Mouse (Mus musculus): Measurements from ENCODE around the gene Tcirg1.
A peak's percentile ranks its signal among the peaks of the same experiment; 100 is the strongest.

Tcirg1 gene

DNA sequence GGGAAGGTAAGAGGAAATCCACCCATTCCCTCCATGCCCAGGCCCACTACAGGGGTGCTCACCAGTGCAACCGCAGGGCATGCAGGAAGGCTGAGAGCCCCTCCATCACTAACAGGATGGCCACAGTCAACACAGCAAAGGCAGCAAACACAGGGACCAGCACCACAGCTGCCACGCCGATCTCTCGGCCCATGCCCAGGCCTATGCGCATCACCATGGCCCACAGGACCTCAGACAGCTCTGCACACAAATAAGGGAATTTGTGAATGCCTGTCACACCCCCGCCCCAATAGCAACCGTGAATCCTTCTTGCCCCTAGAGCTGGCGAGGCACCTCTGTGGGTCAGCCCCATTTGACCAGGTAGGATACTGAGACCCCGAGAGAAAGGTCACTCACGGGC lies 10.7 kb downstream of the Tcirg1 start:
- no peak for DNase-seq

DNA sequence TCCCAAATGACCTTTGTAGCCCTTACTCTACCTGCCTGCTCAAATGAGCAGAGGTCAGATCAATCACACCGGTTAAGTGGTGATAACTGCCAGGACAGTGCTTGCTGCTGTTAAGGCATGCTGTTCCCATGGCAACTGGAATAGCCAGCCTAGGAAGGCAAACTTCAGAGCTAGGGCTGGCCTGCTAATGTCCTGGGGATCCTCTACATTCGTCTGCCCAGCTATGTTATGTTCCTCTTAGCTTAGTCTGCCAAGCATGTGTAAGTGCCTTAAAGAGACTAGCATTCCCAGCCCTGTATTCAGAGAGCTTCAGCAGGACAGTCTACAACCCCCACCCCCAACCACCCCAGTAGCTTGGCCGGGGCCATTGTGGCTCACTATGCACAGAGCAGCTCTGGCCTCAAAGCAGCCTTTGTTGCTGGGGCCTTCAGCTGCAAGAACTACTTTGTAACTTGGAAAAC lies 11.7 kb downstream of the Tcirg1 start:
- DNase-seq, result no peak

DNA sequence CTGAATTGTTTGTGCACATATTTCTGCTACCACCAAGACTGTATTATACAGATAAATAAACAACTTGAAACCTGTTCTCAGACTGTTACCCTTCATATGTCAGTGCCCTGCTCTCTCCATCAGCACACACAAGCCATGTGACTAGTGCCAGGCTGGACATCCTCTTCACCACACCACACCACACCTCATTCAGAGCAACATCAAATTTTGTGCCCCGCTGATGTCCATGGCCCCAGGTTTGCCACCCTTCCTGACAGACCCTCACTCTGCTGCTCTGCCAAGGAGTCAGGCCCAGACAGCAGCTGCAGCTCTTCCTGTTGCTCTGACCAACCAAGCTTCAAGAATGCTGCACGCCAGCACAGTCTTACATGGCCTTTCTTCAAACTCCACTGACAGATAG lies 12.6 kb downstream of the Tcirg1 start:
- DNase-seq, result no peak

DNA sequence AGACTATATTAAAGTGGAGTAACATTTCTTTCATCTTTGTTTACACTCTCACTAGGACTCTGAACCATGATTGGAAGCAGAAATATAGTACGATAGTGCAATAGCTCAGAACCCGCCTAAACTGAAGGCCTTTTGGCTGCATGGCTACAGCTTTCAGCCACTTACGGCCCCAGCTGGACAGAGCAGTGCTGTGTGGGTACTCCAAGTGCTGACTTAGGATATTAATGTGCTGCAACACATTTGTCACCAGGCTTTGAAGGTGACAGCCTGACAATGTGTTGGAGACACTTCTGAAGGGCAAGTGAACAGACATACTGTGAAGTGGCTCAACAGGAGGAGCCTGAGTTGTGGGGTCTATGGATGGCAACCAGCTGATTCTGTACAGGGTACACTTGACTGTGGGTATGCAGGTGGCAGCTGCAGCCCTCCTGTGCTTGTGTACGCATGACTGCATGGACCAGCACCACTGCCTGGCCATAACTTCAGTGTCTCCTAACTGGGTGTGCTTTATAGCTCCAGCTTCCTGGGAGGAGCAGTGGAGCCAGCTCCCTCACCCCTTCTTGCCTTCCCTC lies 13.3 kb downstream of the Tcirg1 start:
- no peak for DNase-seq

DNA sequence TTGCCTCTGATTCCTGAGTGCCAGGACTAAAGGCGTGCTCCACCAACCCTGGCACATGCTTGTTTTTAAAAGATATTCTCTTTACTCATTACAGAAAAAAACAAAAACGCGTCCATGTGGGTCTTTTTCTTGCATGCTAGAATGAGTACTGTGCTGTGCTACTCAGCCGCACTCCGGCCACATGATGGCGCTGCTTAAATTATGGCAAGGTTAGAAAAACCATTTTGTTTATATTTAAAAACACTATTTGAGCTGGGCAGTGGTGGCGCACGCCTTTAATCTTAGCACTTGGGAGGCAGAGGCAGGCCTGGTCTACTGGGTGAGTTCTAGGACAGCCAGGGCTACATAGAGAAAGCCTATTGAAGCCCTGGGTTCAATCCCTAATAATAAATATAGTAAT lies 16.8 kb downstream of the Tcirg1 start:
- DNase-seq, result peak in 1 of 2 experiments; percentile 45

DNA sequence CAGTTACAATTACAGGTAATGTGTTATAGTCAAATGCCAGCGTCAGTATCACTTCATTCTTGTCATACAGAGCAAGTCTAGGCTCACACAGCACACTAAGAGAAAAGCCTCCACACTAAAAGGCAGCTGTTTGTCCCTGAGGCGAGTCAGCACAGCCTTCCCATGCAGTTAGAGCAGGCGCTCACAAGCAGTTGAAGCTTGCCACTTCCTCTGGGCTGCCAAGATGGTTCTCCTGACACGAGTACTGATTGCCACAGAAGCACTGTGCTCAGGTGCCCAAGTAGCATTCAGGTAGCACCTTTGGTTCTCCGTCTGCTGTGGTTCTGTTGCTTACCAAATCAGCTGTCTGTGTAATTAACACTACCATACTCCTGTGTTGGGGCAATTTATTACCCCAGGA lies 17.8 kb downstream of the Tcirg1 start:
- no peak for DNase-seq

- no peak for DNase-seq
These were observed 22.5 kb downstream of the Tcirg1 start for GRCm38 (mm10) chr19:3884325-3884990.

DNA sequence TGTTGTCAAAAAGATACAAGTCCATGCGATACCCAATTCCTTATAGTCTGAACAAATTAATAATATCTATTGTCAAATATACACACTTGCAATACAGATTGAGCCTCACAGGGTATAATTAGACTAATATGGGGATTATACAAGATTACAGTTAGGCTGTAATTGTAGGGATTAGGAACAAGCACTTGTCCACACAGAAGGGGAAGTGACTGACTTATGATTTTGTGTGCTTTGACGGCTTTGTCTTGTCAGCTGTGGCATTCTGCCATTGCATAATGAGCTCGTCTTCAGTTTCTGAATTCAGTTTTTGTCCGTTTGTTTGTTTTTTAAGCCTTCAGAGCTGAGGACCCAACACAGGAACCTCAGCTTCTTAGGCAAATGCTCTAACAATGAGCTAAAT lies 24.7 kb downstream of the Tcirg1 start:
- no peak for DNase-seq

GRCm38 (mm10) chr19:3880054-3880848 lies 26.7 kb downstream of the Tcirg1 start:
- DNase-seq, result no peak

GRCm38 (mm10) chr19:3875045-3875444 lies 31.9 kb downstream of the Tcirg1 start:
- DNase-seq, result no peak

GRCm38 (mm10) chr19:3872373-3872772 lies 34.6 kb downstream of the Tcirg1 start:
- no peak for DNase-seq

GRCm38 (mm10) chr19:3871468-3871867 lies 35.5 kb downstream of the Tcirg1 start:
- no peak for DNase-seq

GRCm38 (mm10) chr19:3868290-3868689 lies 38.6 kb downstream of the Tcirg1 start:
- no peak for DNase-seq

GRCm38 (mm10) chr19:3864960-3865359 lies 42.0 kb downstream of the Tcirg1 start:
- no peak for DNase-seq

DNA sequence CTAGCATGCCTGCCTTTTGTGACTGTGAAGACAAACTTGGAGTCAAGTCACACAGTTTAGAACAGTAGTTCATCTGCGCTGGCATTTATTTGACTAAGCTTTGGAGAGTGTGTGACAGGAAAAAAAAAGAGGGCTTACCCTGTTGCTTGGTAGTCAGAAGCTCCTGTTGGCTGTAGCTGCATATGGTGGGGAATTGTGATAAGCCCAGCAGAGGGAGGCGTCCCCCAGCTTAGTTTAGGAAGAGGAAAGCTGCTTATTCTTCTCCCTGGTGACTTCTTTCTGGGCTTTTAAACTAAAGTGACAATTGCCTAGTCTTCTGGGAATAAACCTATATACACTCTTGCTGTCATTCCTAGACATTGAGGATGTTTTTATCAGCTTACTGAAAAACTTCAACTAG lies 44.2 kb downstream of the Tcirg1 start:
- DNase-seq, result no peak

GRCm38 (mm10) chr19:3857220-3857619 lies 49.7 kb downstream of the Tcirg1 start:
- no peak for DNase-seq

DNA sequence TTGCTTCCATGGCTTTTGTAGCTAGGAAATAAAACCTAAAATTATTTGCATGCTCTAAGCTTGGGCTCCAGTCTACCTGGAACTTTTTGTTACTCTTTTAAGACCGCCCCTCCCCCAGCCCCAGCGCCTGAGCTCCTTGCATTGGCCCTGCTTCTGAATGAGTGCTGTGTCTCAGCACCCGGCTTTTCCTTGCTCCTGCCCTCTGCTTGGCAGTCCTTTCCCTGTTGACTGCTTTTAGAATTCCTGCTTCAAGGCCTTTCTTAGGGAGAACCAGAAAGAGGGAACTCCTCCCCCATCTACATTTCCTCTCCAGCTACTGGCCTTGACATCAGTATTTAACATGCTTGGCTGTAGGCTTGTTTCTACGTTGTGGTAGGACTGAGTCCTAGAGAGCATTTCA lies 51.3 kb downstream of the Tcirg1 start:
- DNase-seq, result no peak

GRCm38 (mm10) chr19:3855091-3855490 lies 51.8 kb downstream of the Tcirg1 start:
- no peak for DNase-seq

DNA sequence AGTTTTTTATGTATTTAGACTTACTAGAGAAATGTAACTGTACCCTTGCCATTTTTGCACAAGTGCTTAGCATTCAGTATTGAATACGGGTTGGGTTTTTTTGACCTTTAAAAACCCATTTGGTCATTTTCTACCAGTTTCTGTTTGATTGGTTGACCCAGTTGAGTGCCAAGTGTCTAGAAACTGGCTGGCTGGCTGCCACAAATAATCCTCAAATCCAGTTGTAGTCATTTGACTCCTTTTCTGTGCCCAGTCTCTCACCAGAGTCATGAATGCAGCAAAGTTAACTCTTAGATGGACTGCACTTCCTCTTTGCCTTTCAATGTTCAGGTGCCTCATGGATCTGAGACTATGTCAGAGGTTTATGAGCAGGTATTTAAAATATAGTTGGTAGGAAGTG lies 53.0 kb downstream of the Tcirg1 start:
- no peak for DNase-seq

DNA sequence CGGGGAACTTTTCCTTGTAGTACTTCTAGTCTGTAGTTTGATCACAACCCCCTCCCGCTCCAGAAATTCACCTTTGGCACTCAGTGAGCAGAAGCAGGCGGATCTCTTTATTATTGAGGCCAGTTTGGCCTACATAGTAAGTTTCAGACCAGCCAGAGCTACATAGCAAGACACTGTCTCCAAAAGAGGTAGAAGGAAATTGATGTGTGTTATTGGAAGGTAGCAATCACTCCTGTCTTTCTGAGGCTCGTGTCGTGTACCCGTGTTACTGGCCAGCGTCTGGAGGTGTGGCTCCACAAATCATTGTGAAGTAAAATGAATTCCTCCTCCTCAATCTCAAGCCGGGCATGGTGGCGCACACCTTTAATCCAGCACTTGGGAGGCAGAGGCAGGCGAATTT lies 53.8 kb downstream of the Tcirg1 start:
- DNase-seq, result no peak

DNA sequence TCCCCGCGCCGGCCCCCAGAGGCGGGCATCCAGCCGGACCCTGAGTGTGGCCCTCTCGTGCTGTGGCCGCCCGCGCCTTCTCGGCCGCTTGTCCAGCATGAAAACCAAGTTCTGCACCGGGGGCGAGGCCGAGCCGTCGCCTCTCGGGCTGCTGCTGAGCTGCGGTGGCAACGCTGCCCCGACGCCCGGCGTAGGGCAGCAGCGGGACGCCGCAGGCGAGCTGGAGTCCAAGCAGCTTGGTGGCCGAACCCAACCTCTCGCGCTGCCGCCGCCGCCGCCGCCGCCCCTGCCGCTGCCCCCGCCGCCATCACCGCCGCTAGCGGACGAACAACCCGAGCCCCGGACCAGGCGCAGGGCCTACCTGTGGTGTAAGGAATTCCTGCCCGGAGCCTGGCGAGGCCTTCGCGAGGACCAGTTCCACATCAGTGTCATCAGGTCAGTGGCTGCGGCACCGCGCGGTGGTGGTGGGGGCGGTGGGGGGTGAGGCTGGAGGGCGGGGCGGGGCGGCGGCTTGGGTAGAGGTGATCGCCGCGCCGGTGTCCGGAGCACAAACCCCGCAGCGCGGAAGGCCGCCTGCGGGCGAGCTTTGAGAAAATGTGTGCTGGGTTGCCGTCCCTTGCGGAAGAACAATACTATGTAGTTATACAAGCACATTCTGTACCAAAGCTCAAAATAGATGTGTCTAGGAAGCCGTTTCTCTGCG lies 54.8 kb downstream of the Tcirg1 start:
- peak; percentile 38 to 54 for DNase-seq

- peak; percentile 94 to 97 for DNase-seq
These were observed 55.4 kb downstream of the Tcirg1 start, which contains the start of gene Chka for GRCm38 (mm10) chr19:3851502-3851962. Gene Chka, plus strand, starts transcription at chr19:3851773.

DNA sequence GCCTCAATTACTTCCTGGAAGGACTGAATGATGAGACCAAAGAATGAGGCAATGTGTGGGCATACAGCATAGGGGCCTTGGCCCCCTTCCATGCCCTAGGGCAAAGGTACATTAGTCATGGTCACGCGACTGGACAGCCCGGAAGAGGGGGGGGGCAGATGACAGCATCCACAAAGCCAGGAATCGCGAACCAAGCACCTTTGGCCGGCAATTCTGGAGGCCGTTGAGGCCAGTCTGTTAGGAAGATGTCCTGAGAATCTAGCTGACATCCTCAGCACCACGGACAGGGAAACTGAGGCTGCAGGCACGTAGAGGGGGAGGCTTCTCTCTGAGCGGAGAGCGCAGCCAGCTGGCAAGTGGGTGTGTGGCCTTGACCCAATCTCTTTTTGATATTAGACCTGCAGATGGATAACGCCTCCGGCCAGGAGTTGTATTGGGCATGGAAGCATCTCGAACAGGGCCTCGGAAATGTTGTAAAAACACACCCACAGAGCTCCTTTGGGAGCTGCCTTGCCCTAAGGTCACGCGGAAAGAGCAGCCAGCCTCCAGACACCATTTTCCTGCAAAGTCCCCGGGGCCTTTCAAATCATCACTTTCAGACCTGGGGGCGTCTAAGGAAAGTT lies 56.0 kb downstream of the Tcirg1 start:
- peak in 1 of 2 experiments; percentile 21 for DNase-seq

Data from spleen, adult 18-20 months (tissue).